Mouse (Mus musculus) embryonic fibroblast, embryonic 13.5 days (primary cell): ENCODE data around the gene Faf2.

Source experiments
- CTCF ChIP-seq: IDR thresholded peaks from 2 replicates; pipeline ENCODE4 v1.5.1; 2011; ENCODE audit warnings: mild to moderate bottlenecking, control low read depth, low read length, moderate library complexity, borderline replicate concordance; ENCODE audit not compliant: insufficient read depth
- POLR2A ChIP-seq: IDR thresholded peaks from 2 replicates; pipeline ENCODE4 v1.6.1; 2011; ENCODE audit warnings: low read depth, mild to moderate bottlenecking, control low read depth, low read length, moderate library complexity

GRCm38 (mm10) chr13:54660877-54661276 is 39.3 kb downstream of the Faf2 start:
- TF ChIP-seq CTCF (no peak), POLR2A (no peak)
